Mouse (Mus musculus) frontal cortex, adult (tissue): ENCODE results near the gene Nptxr.
A peak's percentile ranks its signal among the peaks of the same experiment; 100 is the strongest.
"Not testable (repeated sequence)": the region's sequence is repeated elsewhere in the genome, so short reads cannot be mapped to it uniquely, and the experiment has no call there.

Source experiments
- ATAC-seq: cut with Nextera tagmentation; 2 replicates; pipeline ENCODE4 v1.9.2; 2017; ENCODE audit warnings: mild to moderate bottlenecking, moderate library complexity, mixed read lengths; ENCODE audit not compliant: low TSS enrichment

Gene Nptxr

DNA sequence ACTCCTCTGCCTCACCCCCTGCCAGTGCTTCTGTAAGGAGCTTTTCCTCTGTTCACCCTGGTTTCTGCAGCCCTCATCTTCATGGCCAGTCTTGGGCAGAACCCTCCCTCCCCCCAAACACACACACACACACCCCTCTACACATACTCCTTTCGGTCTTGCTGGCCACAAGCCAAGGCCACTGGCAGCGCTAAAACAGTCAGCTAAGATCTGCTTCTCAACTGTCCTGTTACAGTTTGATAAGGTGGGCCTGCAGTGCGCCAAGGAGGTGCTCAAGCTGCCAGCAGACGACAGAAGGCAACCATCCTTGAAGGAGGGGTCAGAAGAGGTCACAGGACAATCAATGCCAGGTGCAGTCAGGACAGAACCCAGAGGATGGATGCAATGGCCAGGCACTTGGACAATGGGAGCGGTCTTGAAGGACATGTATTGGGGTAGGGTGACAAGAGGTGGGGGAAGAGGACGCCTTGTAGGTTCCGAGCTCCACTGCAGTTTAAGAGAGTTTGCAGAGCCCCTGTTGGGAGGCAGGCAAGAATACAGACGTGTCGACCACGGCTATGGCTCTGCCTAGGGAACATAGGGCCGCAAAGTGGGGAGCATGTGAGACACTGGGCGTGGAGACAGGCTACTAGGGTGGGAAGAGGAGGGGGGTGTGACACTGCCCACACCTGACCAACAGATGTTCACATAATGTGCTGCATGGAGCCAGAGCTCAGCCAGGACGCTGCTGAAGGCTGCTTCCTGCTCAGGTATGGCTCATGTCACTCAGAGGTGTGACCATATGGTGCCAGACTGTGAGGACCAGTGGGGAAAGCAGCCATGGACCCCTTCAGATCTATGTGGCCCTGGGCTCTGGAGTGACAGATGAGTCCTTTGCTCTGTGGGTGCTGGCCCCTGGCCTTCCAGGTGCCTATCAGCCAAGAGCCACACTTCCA lies 18.0 kb upstream of the Nptxr start:
- ATAC-seq = no peak

DNA sequence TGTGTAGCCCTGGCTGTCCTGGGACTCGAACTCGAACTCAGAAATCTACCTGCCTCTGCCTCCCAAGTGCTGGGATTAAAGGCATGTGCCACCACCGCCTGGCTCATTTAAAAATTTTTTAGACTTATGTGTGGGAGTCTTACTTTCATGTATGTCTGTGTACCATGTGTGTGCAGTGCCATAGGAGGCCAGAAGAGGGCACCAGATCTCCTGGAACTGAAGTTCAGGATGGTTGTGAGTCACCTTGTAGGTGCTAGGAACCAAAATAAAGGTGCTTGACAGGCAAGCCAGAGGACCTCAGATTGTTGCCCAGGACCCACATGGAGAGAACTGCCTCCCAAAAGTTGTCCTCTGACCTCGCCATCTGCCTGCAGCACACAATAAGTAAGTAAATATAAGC lies 13.8 kb upstream of the Nptxr start:
- ATAC-seq = no peak

DNA sequence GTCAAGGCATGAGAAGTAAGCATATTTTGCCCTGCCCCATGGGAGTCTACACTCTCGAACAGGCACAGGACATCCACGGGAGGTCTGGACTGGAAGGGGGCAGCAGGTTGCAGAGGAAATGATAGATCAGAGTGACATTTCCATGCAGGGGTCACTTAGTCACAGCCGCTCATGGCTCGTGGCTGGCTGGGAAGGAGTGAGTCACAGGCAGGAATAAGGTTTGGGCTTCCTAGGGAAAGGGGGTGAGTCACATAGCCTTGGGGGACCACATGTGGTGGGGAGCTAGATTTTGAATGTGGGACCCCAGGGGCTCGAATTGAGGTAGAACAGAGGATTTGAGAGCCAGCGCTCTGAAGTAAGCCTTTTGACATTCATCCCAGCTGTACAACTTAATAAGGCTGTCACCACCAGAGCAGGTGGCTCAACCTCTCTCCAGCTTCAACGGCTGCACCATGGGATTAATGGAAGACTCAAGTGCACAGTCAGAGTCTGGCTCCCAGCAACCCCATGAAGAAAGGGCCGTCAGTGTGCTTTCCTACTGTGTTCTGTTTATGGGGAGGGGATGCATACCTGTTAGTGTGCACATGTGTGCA lies 9.2 kb upstream of the Nptxr start:
- ATAC-seq = no peak

DNA sequence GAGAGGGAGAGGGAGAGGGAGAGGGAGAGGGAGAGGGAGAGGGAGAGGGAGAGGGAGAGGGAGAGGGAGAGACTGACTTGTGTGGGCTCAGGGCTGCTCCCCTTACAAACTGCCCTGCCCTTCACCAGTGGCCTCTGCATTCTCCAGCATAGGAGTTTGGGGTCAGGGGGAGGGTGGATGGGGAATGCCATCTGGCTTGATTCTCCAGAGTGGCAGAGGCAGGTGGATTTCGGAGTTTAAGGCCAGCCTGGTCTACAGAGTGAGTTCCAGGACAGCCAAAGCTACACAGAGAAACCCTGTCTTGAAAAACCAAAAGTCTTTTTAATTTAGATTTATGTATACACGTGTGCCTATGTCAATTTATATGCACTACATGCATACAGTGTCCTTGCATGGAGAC lies 8.3 kb upstream of the Nptxr start:
- ATAC-seq = not testable (repeated sequence)

DNA sequence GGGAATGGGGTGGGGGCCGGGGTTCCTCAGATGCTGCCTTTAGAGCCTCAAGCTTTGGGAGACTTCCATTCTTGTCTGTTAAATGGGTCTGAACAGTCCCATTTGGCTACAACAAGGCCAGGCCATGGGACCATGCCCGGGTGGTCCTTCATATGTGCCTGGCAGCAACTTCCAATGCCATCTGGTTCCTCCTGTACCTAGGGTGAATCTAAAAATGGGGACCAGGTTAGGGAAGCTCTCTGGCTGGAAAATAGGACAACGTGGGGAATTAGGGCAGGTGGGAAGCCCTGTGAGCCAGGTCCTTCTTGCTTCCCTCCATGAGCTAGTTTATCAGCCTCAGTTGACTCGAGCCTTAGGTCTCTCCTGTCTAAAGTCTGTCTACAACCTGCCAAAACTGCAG lies 6.4 kb upstream of the Nptxr start:
- no peak for ATAC-seq

DNA sequence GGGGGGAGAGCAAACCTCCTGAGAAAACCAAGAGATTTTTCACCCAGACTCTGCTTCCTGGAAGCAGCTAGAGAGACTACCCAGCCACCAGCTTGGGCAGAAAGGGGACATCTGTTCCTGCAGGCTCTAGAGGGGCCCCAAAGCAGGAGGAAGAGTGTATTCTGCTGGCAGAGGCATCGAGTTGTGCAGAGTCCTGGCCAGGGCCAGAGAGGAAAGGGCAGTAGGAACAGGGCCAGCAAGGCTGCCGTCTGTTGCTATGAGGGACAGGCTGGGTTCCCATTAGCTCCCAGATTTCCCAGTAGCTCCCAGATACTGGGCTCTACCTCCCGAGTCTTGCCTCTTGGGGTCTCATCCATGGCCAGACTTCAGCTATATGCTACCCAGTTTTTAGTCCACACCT lies 5.5 kb upstream of the Nptxr start:
- ATAC-seq = no peak

DNA sequence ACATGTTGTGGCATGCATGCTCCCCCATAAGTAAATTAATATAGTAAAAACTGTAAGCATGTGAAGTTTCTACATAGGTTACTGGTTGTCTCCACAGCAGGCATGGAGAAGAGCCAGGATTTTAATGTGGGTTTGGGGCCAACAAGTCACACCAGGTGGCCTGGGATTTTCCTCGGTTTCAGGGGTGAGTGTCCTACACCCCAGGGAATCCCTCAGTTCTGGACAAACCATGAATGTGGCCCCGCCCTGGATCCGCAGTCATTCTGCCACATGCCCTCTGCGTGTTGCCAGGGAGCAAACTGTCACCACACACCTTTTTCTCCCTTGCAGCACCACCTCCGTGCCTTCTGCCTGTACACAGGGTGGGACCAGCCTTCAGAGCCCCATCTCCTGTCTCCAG lies 4.1 kb upstream of the Nptxr start:
- ATAC-seq = no peak

DNA sequence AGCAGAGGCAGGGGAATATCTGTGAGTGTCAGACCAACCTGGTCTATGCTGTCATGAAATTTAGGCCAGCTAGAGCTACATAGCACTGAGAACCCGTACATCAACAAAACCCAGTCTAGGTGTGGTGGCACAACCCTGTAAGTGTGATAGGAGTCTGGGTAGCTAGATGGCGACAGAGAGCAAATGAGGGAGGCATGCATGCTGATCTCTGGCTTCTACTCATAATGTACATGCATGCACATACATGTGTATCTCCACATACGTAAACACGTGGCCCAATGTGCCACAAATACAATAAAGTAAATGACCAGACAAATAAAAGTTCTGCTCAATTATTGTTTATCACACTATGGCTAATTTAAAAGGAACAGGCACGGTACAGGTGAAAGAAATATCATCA lies 3.5 kb upstream of the Nptxr start:
- no peak for ATAC-seq

DNA sequence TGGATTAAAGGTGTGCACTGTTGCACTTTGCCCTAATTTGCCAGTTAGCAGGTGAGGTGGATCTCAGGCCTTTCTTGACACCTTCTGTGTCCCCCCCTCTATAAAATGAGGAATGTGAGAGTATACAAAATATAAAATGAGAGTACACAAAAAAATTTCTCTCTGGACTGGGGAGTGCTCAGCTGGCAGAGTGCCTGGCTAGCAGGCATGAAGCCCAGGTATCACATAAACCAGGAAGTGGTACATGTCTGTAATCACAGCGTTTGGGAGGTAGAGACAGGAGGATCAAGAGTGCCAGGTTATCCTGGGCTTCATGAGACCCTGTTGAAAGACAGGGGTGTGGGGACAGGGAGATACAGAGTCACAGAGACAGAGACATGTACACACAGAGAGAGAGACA lies 2.5 kb upstream of the Nptxr start:
- ATAC-seq = no peak

DNA sequence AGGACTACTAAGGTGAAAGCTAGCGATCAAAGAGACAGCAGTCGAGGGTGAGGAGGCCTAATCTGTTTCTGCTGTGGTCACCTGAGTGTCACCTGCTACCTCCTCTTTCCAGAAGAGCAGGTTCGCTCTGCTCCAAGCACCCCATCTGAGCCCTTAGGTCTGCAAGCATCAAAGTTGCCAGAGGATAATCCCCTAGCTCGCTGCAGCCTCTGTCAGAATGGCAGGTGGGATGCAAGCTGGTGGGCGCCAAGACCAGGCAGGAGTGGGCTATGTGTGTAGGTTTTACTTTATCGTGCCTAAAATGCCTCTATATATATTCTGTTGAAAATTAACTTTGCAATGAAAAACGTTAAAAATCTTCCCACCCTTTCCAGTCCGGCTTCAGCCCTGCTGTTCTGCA lies 680 bp upstream of the Nptxr start:
- ATAC-seq = no peak

DNA sequence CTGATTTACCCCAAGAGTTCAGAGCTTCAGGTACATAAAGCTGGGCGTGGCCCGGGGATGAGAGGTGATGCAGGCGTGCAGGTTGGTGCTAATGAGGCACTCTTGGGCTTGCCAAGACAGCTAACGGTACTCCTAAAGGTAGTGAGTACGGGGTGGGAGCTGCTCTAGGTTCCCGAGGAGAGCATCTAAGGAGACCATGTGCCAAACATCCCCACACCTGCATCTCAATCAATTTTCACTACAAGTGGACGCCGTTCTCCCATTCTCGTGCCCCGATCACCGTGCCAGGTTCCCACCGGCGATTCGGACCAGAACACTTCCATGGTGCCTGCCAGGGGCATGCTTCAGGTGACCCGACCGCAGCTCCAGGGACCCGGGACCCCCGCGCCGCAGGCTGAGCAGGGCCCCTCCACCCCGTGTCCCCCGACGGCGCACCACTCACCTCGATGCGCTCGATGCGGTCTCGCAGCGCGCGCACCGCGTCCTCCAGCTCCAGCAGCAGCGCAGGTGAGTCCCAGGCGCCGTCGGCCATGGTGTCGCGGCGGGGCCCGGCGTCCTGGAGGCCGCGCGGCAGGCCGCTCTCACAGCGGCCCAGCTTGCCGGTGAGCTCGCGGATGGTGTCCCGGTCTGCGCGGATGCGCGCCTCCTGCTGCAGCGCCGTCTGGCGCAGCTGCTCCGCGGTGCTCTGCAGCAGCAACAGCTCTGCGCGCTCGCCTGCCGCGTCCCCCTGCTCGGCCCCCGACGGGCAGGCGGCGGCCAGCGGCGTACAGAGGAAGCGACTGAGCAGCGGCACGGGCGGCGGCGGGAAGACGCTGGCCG lies 824 bp downstream of the Nptxr start:
- peak; percentile 35 for ATAC-seq

DNA sequence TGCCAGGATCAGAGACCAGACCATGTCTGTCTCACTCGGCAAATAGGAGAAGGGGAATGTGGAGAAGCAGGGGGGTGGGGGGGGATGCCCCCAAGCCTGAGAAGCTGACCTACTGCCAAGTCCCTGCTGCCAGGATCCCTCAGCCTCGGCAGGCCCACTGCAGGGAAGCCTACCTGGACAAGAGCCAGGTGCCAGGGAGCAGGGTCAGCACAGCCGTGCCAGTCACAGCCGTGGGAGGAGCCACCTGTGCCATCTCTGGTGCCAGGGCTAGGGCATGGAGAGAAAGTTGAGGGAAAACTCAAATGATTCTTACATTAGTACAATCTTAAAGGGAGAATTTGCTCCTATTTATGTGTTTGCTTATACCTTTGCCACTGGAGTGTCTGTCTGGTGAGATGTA lies 2.3 kb downstream of the Nptxr start:
- no peak for ATAC-seq

DNA sequence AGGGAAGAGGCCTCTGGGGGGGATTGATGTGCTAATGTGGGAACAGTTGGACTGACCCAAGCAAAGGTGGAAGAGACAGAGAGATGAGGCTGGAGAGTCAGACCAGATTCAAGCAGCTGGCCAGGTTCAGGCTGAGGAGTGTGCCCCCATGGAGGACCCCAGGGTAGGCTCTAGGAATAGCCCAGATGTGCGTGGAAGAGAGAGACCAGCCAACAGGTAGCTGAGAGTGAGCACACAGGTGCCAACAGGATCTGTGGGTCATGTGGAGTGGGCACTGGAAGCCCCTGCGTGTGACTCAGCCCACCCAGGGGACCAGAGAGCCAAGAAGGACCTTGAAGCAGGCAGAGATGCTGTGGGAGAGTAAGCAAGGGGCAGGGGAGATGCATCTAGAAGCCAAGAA lies 2.9 kb downstream of the Nptxr start:
- ATAC-seq = no peak

DNA sequence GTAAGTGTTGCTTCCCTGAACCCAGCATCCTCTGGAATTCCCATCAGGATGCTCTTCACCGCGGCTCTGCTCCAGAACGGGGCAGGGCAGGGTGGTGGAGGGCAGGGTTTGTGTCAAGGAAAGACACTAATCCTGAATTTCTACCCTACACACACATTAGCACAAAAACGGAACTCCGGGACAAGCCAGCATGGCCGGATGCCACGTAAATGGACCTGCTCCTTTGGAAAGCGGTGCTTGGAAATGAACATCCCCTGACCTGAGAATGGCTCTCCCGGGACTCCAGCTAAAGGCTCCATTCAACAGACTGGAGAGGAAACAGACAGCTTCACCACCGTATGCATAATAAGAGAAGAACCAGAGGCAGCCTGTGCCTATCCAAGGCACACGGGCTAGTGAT lies 3.9 kb downstream of the Nptxr start:
- no peak for ATAC-seq

DNA sequence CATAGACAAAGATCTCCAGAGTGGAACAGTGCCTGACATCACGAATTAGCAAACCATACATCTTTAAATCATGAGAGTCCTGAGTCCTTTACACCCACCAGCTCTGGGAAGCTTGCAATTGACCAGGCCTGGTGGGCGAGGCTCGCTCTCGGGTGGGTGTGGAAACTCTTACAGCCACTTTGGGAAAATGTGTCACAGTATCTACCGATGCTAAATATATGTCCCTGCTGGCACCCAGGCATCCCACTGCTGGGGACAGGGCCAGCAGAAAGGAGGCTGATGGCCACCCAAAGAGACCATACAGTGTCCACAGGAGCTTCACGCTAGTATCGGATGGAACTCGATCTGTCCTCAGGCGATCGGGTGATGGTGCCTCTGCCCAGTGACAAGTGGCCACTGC lies 6.0 kb downstream of the Nptxr start:
- peak; percentile 32; the same call in 1 of the 2 replicates for ATAC-seq

DNA sequence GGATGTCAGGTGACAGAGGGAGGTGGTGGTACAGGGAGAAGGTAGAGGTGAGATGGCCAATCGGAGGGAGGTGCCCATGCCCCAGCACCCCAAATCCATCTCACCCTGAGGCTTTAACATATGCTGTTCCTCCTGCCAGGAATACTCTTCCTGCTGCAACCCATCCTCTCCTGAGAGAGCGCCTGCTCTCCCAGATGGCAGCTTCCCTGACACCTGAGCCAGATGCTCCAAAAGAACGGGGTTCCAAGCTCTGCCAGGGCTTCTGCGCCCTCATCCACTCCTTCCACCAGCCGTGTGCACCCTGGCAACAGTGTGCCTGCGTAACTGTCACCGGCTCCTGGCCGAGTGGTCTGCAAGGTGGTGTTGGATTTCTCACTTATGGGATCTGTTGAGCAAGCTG lies 6.9 kb downstream of the Nptxr start:
- peak; percentile 11; the same call in 1 of the 2 replicates for ATAC-seq

DNA sequence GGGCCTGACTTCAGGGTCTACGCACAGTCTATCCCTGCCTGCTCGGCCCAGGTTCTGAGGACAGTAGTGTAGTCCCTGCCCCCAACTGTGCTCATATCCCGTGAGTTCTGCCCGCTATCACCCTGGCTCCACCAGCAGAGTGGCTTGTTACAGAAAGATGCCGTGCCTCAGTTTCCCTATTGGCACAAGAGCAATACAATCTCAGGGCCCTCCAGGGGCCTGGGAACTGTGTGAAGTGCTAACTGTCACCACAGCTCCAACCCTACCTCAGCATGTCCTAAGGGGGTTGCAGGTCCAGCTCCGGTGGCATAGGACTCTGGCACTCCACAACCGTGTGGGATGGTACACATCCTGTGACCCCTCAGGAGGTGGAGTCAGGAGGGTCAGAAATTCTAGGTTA lies 7.5 kb downstream of the Nptxr start:
- no peak for ATAC-seq

DNA sequence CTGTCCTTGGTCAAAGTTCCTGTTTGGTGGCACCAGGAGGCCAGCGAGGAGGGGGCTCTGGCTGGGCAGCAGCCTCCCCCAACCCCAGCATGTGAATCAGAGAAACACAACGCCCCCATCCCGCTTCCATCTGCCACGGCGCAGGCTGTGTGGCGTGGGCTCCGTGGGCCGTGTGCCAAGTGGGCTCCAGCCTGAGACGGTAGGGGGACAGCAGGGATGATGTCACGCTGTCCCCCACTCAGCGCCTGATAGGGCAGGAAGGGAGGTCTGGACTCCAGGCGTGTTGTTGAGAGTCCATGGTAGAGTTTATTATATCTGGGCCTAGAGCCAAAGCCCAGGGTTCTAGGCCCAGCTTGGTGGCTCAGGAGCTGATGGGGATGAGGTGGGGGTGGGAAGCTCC lies 8.3 kb downstream of the Nptxr start:
- ATAC-seq = peak; percentile 28

DNA sequence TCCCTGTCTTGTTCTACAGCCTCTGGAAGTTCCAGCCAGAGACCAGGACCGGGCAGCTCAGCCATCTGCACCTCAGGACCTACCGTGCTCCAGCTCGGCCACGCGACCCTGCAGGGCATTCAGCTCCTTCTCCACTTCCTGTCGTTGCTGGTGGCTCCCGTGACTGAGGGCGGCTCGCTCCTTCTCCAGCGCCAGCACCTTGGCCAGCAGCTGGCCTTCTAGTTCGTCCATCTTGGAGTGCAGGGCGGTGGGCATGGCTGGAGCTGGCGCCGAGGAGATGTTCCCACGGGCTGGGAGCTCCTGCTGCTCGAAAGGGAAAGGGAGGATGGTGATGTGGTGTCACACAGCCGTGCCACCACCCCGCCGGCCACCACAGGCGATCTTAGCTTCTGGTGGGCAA lies 10.4 kb downstream of the Nptxr start:
- ATAC-seq = no peak

DNA sequence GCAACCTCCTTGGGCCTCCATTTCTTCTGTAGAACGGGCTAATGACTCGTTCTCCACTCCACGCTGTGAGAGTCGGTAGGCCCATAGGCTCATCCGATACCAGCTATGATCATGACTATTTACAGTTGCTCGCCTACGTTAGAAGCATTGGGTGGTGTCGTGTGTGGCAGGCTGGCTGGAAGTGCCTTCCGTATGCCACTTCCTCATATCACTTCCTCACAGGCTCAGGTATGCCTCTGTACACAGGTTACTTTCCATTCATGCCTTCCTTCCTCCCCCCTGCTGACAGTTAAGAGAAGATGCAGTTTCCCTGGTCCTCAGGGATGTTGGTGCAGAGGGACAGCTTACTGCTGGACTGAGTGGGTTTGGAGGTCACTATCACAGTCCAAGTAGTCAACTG lies 11.5 kb downstream of the Nptxr start:
- ATAC-seq = no peak

DNA sequence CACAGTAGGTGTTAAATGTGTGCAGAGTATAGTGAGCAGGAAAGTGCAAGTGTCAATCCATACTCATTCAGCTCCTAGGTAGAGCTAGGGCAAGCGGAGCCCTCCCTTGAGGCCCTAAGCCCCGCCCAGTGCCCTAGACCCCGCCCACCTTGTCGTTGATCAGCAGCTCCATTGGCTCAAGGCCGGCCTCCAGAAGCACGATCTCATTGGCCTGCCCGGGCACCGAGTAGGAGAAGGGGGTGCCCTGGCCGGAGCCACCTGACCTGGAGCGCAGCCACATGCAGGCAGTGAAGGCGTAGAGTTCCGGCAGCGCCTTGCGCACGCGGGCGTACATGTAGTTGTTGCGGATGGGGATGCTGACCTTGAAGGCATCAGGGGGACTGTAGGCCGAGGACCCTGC lies 12.1 kb downstream of the Nptxr start:
- no peak for ATAC-seq

DNA sequence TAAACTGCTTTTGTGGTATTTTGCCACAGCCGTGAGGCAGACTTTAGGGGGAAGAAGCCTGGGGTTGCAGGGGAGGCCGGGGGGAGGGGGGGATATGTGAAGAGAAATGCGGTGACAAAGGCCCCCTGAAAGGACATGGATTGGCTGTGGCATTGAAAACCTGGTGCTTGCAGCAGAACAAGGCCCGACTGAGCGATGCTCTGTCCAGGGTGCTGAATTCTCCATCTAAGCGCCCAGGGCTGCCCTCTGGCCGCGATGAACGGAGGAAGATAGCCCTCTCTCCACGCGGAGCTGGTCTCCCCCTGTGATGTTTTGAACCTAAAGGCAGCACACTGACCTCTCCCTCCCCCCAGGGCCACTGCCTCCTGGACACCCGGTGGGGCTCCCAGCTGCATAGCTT lies 13.1 kb downstream of the Nptxr start:
- ATAC-seq = no peak

DNA sequence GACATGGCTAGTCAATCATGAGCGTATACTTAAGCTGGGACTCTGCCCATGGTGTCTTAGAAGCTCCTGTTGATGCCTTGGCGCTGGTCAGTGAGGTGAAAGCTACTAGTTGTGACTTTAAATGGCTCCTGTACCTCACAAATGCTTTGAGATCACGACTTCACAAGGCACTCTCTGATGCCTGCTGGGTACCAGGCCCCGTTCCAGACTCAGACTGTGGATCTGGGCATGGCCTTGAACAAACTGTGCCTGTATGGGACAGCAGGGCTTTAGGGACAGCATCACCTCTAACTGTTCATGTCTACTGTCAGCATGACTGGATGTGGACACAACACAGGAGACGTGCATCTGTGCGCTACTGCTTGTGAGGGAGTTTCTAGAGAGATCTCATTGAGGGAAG lies 13.7 kb downstream of the Nptxr start:
- ATAC-seq = no peak
